Mouse (Mus musculus): ENCODE measurements around the gene Acad10.
A peak's percentile ranks its signal among the peaks of the same experiment; 100 is the strongest.
"Not testable (repeated sequence)": the region's sequence is repeated elsewhere in the genome, so short reads cannot be mapped to it uniquely, and the experiment has no call there.

Acad10 gene

DNA sequence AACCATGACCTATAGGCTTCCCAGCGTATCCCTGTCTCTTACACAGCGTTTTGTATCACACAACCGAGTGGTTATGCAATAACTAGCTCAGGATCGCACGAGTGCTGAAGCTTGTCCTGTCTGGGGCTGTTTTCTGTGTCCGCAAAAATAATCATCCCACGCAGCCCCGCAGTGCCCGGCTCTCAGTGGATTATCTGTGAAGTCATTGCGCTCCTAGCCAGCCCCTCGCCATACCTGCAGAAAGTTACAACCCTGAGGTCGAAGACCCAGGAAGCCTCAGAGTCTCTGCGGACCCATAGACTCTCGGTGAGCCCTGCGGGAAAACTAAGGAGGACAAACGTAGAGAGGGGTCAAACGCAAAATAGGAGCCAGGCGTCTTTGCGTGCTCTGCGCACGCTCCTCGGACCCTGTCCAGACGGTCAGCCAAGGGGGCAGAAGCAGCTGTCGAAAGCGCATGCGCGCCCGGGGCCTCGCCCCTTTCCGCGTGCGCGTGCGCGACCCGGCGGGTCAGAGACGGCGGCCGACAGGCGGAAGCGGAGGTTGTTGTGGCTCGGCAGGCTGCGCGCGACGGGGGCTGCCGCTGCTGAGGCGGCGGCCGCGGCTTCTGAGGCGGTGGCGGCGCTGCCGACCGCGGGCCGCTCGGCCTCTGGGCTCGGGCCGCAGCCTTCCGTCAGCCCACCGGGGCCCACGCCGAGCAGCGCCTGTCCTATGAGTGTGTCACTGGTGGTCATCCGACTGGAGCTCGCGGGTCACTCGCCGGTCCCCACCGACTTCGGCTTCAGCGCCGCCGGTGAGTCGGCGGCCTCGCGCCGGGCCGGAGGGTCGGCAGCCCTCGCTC, at the start of gene Acad10, which contains the start of gene Brap:
Gene Acad10 (minus strand): TSS at position 456 of the 838 bp plus-strand sequence.
Gene Brap (plus strand): TSS at position 505 of the 838 bp plus-strand sequence.
- peak; percentile 96 for DNase-seq

DNA sequence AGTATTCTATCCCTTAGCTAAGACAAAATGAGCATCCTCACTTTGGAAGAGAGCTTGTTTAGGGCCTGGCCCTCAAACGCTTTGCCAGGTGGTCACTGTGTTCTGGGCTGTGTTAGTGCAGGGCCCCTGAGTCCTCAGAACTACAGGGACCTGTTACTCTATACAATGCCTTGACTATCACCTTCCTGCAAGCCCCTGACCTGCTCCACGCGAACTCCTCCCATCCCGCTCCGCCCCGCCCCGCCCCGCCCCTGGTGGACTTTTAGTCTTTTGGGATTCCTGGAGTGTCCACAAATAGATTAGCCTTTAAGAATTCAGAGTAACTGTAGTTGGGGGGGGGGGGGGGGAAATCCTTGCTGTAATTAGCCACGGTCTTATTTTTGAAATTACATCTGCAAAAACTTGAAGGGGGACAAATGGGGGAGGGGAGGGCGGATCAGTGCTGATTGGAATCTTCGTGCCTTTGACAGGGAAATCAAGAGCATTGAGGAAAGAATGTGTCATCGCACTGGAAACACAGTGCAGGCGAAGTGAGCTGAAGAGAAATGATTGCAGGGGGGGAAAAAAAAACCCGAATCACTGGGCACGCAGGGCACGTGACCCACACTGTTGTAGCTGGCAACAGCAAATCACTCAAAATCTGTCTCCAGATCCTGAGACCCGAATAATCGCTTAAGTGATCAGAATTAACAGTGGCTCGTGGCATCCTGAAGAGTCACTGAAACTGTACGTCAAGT, 44.4 kb upstream of the Acad10 start:
- DNase-seq, result no peak

DNA sequence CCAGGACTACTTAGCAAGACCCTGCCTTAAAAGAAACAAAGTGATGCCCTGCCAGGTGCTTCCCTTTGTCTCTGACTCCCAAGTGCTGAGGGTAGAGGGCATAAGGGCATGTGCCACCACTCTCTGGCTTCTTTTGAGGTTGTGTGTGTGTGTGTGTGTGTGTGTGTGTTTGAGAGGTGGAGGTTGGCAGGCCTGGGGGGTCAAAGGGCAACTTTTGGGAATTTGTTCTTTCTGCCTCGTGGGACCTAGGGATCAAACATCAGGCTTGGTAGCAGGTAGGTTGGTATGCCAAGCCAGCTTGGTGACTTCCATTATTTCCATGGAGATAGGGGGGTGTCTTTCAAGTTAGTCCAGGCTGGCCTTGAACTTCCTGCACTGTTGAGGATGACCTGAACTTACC, 43.0 kb upstream of the Acad10 start:
- no peak for DNase-seq

DNA sequence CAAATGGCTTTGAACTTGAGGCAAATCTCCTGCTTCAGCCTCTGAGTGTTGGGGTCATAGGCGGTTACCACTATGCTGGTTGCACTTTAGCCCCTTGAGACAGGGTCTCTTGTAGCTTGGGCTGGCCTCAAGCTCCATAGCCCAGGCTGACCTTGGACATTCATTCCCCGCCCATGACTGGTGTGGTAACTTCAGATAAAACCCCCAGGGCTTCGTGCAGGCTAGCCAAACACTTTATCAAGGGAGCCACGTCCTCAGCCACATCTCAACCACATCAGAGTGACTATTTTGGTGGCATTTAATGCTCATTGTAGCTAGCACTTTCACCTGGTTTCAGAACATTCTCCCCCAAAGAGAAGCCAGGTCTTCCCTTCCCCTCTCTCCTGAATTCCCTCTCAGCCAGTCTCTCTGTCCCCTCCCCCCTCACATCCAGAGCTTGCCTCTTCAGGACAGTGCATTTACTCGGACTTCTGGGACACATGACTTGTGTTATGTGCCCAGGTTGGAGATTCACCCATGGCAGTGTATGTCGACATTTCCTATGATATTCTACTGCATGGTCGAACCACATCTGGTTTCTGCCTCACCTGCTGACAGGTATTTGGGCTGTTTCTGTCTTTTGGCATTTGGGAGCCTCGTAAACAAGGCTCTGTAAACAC, 40.9 kb upstream of the Acad10 start:
- DNase-seq, result no peak

DNA sequence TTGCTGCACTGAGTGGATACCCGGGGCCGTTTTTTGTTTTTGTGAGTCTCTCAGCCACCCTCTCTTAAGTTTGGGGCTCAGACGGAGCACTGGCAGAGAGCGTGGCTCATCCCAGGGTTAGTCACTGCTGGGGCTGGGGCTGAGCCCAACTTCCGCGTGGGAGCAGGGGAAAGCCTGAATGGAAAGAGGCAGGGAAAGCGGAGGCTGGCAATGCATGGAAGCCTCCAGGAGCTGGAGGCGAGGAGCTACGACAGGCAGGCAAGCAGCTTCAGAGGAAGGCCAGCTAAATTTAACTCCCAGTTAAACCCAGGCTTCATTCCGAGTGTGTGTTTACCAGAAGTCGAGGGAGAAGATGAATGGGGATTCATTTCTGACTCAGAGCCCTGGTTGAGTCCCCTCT, 40.2 kb upstream of the Acad10 start:
- peak; percentile 83 for DNase-seq

DNA sequence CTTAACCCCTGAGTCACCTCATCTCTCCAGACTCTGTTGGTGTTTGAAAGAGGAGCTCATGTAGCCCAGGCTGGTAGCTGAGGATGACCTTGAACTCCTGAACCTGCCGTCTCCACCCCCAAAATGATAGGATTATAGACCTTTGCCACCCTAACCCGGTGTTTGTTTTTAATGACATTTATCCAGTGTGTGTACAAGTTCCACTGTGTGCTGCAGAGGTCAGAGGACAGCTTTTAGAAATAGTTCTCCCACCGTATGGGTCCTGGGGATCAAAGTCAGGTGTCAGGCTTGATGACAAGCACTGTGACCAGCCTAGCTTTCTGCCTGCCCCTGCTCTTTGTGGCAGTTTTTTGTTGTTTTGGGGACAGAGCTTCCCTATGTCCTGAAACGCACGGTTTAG, 39.6 kb upstream of the Acad10 start:
- DNase-seq, result no peak

DNA sequence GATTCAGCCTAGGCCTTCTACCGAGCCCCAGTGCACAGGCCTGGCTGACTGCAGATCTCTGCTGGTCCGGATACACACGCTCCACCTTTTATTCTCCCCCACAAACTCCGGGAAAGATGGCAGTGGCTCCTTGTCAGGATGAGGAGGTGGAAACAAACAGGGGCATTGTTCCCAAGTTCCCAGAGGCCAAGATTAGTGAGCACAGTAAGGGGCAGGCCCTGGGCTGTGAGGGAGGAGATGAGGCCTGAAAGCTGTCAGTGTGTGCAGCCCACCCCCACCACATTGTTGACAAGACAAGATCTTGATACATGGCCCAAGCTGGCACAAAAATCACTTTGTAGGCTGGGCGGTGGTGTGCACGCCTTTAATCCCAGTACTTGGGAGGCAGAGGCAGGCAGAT, 36.4 kb upstream of the Acad10 start:
- DNase-seq, result no peak

DNA sequence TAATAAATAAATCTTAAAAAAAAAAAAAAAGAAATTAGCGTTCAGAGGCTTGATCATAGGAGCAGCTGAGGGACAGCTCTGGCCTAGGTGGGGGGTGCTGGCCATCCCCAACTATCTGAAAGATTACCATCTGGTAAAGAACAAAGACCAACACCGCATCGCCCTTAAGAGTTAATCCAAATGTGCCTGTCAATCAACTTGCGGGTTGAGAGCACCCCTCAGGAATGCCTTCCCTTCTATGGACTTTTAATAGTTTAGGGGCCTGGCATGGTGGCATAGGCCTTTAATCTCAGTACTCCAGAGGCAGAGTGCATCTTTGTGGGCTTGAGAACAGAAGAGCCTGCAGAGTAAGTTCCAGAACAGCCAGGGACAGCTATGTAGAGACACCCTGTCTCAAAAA, 32.6 kb upstream of the Acad10 start:
- no peak for DNase-seq

DNA sequence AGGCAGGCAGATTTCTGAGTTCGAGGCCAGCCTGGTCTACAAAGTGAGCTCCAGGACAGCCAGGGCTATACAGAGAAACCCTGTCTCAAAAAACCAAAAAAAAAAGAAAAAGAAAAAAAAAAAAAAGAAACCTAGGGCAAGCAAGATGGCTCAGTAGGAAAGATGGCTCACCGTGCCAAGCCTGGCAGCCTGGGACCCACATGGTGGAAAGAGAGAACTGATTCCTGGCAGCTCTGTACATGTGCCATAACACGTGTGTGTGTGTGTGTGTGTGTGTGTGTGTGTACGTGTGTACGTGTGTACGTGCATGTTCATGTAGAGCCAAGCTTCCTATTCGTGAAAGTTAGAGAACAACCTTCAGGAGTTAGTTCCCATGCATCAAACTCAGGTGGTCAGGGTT, 31.1 kb upstream of the Acad10 start:
- DNase-seq, result not testable (repeated sequence)

DNA sequence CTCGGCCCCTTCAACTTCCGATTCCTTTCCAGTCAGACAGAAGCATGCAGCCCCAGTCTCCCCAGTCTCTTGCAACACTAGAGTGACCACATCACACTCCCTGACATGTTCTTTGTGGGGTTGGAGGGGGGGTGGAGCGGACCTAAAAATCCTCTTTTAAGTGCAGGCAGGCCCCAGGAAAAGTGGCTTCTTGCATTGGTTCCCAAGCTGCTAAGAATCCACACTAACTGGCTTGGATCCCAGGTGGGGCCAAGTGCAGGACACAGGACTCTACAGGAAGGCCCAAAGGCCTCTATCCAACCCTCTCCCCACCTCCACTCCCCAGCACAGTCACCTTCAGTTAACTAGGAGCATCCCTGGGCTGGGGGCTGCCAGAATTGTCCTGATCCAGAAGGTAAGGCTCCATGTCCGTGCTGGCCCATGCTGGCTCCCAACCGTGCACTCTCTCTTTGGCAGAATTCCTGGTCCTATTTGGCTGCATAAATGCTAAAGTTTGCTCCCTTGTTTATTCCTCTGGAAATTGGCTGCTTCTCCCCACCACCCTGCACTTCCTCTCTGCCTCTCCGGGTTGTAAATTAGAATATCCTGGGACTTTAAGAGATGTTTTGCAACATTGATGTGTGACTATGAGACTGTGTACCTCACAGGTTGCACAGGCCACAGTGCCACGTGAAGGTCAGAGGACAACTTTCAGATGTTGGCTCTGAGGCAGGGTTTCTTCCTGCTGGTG, 30.3 kb upstream of the Acad10 start:
- no peak for DNase-seq

DNA sequence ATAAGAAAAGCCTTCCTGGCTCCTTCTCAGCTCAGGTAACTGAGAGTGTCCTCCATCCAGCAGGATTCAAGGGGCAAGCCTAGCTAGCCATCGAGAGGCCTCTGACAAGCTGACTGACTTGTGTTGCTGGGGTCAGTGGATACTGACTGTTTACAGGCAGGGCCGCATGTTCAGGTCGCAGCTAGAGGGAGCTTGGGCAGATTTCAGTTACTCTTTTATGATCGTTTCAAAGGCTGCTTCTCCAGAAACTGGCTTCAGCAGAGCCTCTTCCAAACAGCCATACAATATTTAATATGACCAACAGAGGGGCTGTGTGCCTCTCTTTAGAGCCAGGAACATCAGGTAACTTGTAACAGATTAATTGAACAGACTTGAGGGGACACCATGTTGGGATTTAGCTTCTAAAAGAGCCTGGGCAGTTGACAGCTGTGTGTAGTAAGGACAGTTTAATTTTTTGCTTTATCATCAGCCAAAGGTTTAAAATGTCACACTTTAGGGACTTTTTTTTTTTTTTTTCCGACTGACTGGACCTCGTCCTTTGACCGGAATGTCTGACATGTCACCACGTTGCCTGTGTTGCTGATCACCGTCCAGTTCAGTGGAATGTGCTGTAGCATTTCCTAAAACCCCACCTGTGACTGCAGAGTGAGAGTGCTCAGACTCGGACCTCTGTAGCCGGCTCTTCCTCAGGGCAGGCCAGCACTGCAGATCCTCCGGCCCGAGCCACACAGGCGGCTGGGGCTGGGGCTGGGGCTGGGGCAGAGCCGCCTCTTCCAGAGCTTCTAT, 26.0 kb upstream of the Acad10 start:
- no peak for DNase-seq

DNA sequence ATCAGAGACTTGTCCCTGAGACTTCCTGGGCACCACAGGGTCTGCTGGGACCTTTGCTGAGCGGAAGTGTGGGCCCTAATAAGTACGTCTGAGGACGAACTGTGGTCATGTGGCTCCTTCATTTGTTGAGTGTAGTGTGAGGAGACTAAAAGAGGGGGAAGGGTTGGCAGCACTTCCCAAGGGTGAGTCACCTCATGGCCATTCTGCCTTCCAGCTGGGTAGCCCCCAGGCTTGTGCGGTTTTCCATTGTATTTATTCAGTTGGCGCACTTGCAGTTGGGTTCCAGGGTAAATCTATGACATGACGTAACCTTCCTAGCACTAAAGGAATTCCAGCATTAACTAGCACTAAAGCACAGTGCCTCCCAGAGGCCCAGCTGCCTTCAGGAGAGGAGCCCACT, 25.2 kb upstream of the Acad10 start:
- no peak for DNase-seq

DNA sequence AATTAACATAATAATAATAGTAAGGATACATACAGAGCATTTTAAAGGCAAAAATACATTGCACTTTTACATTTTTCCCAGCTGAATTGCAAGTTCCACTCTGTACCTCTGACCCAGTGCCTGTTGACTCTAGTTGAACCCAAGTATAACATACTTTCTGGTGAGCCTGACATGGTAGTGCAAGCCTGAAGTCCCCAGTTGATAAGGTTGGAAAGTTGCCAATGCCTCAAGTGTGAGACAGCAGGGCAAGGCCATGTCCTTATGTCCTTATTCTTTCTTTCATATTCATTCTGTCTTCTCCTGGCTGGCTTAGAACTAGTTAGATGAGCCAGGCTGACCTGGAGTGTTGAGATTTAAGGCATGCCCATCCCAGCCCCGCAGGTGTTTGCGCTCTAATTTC, 21.9 kb upstream of the Acad10 start:
- DNase-seq, result no peak

DNA sequence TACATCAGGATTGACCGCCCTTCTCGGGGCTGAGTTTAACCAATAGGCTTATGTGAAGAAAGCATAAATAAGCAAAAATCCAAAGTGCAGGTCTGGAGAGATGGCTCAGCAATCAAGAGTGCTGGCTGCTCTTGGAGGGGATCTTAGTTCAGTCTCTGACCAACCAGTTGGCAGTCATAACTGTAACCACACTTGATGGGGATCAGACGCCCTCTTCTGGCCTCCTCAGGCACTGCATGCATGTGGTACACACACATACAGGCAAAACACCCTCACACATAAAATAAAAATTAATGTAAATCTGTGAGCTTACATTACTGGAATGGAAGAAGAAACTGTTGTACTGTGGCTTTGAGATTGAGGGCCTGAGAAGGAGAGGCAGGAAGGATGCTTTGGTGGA, 10.1 kb upstream of the Acad10 start:
- DNase-seq, result no peak

DNA sequence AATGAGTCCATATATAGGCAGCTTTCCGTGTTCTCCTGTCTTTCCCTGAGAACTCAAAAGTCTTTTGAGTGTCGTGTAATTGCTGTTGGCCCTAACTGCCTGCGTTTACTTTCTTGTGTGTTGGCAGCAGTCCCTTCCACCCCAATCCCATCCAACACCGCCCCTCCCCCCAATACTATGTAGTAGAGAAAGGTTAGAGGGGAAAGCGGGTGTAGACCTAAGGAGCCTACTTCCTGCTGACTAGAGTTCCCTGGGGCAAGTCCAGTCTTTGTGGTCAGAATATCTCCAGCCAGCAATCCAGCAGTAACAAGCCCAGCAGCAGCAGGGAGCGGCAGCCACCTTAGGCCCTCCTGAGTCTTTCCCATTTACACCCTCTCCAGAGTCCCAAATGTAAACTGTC, 8.1 kb upstream of the Acad10 start:
- no peak for DNase-seq

DNA sequence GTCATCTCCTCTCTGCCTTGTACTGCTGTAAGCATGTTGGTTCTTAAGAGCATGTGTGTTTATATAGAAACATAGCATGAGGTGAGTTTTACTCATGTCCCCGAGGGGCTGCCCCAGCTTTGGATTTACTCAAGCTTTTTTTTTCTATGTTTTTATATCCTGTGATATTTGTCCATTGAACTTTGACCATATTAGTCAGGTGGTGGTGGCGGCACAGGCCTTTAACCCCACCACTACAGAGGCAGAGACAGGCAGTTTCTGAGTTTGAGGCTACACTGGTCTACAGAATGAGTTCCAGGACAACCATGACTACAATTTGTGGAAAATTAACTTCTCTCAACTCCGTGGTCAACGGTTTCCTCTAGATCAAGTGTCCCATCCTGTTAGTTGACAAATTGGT, 6.8 kb upstream of the Acad10 start:
- DNase-seq, result no peak

DNA sequence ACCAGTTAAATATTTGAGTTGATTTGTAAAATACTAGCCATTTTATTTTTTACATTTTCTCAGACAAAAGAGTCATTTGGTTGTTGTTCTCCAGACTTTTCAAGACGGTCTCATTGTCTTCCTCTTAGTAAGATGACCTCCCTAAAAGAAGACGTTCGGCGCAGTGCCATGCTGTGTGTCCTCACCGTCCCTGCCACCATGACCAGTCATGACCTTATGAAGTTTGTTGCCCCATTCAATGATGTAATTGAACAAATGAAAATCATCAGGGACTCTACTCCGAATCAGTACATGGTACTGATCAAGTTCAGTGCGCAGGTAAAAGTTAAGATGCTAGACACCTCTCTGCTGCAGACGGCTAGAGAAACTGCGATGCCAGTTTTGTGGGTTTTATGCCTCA, 4.7 kb upstream of the Acad10 start:
- no peak for DNase-seq

DNA sequence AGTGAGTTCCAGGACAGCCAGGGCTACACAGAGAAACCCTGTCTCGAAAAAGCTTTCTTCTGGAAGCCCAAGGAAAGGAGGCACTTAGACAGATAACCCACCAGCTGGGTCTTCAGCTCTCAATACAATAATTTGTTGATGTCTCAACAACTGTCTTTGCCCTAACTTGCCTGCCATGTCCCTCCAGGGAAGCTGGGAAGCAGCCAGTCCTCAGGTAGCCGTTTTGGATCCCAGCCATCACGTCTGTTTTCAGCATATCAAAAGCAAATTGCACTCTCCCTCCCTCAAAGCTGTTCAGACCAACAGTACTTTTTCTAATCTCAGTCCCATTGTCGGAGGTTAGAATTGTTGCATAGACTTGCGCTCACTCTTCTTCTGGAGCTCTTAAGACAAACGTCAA, 3.8 kb upstream of the Acad10 start:
- DNase-seq, result no peak

DNA sequence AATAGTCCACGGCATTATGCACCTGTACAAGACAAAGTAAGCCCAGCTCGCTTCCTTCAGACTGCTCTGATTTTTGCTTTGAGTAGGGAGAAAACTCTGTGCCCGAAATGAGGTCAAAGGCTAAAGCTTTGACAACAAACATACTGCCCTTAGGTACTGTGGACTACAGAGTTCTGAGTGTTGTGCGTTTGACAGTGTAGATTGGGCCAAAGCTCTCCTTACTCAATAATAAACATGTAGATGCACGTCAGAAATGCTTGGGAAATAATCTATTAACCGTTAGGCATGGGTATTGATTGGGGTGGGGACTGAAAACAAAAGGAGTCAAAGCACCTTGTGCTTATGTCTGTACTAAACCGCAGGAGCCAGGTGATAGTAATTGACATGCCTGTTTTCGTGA, 3.1 kb upstream of the Acad10 start:
- DNase-seq, result no peak

DNA sequence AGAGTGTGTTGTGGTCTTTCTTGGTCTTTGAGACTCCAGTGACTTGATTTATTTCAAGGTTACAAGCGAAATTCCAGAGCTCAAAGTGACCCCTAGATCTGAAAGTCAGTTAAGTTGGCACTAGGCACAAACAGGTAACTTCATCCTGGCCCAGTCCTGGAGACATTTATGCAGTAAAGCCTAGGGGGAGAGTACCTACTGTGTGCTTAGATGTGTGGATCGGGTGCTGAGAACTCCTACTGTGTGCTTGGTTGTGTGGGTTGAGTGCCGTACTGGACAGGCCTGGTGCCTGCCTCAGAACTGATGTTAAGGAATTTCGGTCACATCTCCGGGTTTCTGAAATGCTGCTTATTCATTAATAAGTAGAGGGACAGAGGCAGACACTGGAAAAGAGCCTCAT, 1.2 kb upstream of the Acad10 start:
- DNase-seq, result no peak

DNA sequence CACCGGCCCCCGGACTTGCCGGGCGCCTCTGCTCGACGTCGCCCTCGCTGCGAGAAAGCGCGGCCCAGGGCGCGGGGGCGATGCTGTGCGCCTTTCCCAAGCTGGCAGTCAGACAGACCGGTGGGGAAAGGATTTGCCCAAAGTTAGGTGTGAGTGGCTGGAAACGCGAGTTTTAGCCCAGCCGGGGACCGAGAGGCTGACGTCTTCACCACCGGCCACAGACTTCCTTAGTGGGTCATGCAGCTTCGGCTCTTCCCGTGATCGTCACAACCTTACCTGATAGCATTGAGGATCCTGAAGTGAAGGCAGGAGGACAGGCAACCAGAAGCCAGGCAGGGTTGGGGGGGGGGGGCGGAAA, 562 bp upstream of the Acad10 start:
- no peak for DNase-seq

DNA sequence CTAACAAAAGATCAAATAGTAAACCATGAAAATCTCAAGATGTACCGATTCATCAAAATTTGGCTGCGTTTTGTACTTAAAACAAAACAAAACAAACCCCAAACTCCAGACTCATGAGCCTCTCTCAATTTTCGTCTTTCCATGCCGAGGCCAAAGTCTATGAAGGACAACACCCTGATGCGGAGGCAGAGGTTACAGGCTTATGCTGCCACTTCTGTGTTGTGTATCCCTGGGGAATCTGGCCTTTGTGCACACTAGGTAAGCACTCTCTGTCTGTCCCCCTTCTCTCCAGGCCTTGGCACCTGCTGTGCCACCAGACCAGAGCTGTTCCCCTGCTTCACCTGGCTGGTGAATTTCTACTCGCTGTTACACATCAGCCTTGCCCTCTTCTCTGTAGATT, 2.7 kb downstream of the Acad10 start:
- not testable (repeated sequence) for DNase-seq
